Mouse (Mus musculus) C2C12 (cell line): Measurements from ENCODE around the gene Cldn6. TPM values are rescaled to one million over a fixed set of nuclear protein-coding genes. Genes with fewer than 3 reads are reported as not detected.

Source experiments
- H3K27me3 ChIP-seq: one replicate; pipeline ENCODE4 v1.6.1; 2011; ENCODE audit not compliant: control insufficient read depth, insufficient read depth, insufficient read length
- H3K36me3 ChIP-seq: one replicate; pipeline ENCODE4 v1.6.1; 2011; ENCODE audit not compliant: control insufficient read depth, insufficient read depth
- H3K4me3 ChIP-seq: one replicate; pipeline ENCODE4 v1.5.1; 2011; ENCODE audit warnings: mild to moderate bottlenecking, control low read depth; ENCODE audit not compliant: poor library complexity, insufficient read depth, severe bottlenecking
- H3K79me2 ChIP-seq: one replicate; pipeline ENCODE4 v1.6.1; 2011; ENCODE audit not compliant: control insufficient read depth, insufficient read depth
- H3K79me3 ChIP-seq: one replicate; pipeline ENCODE4 v1.6.1; 2011; ENCODE audit warnings: low read depth, control low read depth
- H3ac ChIP-seq: one replicate; pipeline ENCODE3; 2011; ENCODE audit warnings: low read depth; ENCODE audit not compliant: control insufficient read depth, insufficient read length
- CEBPB ChIP-seq: IDR thresholded peaks from one replicate; pipeline ENCODE4 v1.6.1; 2011; ENCODE audit warnings: low read depth, mild to moderate bottlenecking, control low read depth, moderate library complexity
- CTCF ChIP-seq: IDR thresholded peaks from one replicate; pipeline ENCODE4 v1.5.1; 2011; ENCODE audit not compliant: control insufficient read depth, insufficient read depth, insufficient read length
- FOSL1 ChIP-seq: IDR thresholded peaks from one replicate; pipeline ENCODE4 v1.8.0; 2011; ENCODE audit warnings: mild to moderate bottlenecking, low read length; ENCODE audit not compliant: poor library complexity, insufficient read depth, severe bottlenecking
- MAX ChIP-seq: IDR thresholded peaks from one replicate; pipeline ENCODE4 v1.6.1; 2011; ENCODE audit warnings: mild to moderate bottlenecking, control low read depth
- MYOD1 ChIP-seq: IDR thresholded peaks from one replicate; pipeline ENCODE4 v1.6.1; 2011; ENCODE audit warnings: low read depth; ENCODE audit not compliant: control insufficient read depth, insufficient read length
- MYOG ChIP-seq: IDR thresholded peaks from one replicate; pipeline ENCODE4 v1.6.1; 2011; ENCODE audit not compliant: control insufficient read depth, insufficient read length; ENCODE audit errors: extremely low read depth
- USF1 ChIP-seq: IDR thresholded peaks from one replicate; pipeline ENCODE4 v1.6.1; 2011; ENCODE audit warnings: low read depth, mild to moderate bottlenecking, control low read depth, moderate library complexity
- polyA plus RNA-seq: library from polyadenylated mRNA; unstranded; fragments of >200 nt; fragmentation: generic; extraction: Trizol; gene quantifications from one replicate; pipeline ENCODE4 v1.2.1, GENCODE M21; 2012; ENCODE audit warnings: missing spikeins

Gene Cldn6
- polyA plus RNA-seq, 1 experiment = not detected

GRCm38 (mm10) chr17:23676473-23677031, 2.5 kb upstream of the Cldn6 start:
- peaks cover 36% of the 10 kb centered on the region for H3K79me3 ChIP-seq
- TF ChIP-seq MAX (no peak), CTCF (no peak), MYOG (no peak), USF1 (no peak), CEBPB (no peak), FOSL1 (peak; percentile 34), MYOD1 (peak; percentile 49)
- H3K79me2 ChIP-seq = peaks cover 57% of the 10 kb centered on the region
- H3K36me3 ChIP-seq = peaks cover 42% of the 10 kb centered on the region
- peak overlapping the region; percentile 87 for H3K4me3 ChIP-seq
- no peaks in the 10 kb centered on the region for H3K27me3 ChIP-seq
- peak overlapping the region; percentile 95 for H3ac ChIP-seq

- no peaks in the 10 kb centered on the region for H3K27me3 ChIP-seq
- H3K4me3 ChIP-seq = peak within 1 kb of the TSS; percentile 87
- TF ChIP-seq CEBPB = no peak
- no peak for TF ChIP-seq MYOG
- TF ChIP-seq MYOD1 = no peak
- no peak for TF ChIP-seq USF1
- TF ChIP-seq CTCF = no peak
- no peak for TF ChIP-seq FOSL1
- no peak for TF ChIP-seq MAX
- peaks cover 30% of the 10 kb centered on the region for H3K79me3 ChIP-seq
- peak within 1 kb of the TSS; percentile 95 for H3ac ChIP-seq
- peaks cover 50% of the 10 kb centered on the region for H3K79me2 ChIP-seq
- H3K36me3 ChIP-seq = peaks cover 36% of the 10 kb centered on the region
These were observed 1.8 kb upstream of the Cldn6 start, which contains the start of gene Tnfrsf12a for GRCm38 (mm10) chr17:23677236-23677679. Gene Tnfrsf12a (minus strand): TSS chr17:23677468.

- no peaks in the 10 kb centered on the region for H3K27me3 ChIP-seq
- H3K36me3 ChIP-seq = peaks cover 9% of the 10 kb centered on the region
- TF ChIP-seq MYOG (no peak), MAX (no peak), MYOD1 (no peak)
- H3K79me2 ChIP-seq = peaks cover 19% of the 10 kb centered on the region
- no peak overlapping the region for H3K4me3 ChIP-seq
- H3ac ChIP-seq = no peak overlapping the region
- peaks cover 8% of the 10 kb centered on the region for H3K79me3 ChIP-seq
These were observed 1.3 kb downstream of the Cldn6 start for GRCm38 (mm10) chr17:23680336-23680735.

GRCm38 (mm10) chr17:23681086-23681485, 2.0 kb downstream of the Cldn6 start:
- Histone ChIP-seq H3K79me2 (peaks cover 12% of the 10 kb centered on the region), H3K79me3 (peaks cover 6% of the 10 kb centered on the region), H3K27me3 (no peaks in the 10 kb centered on the region), H3ac (no peak overlapping the region), H3K36me3 (peaks cover 3% of the 10 kb centered on the region), H3K4me3 (no peak overlapping the region)
- TF ChIP-seq MYOG (no peak), MAX (peak; percentile 67), CTCF (no peak), CEBPB (no peak), FOSL1 (peak; percentile 44), USF1 (no peak), MYOD1 (no peak)

- Histone ChIP-seq H3K4me3 (no peak overlapping the region), H3K27me3 (no peaks in the 10 kb centered on the region), H3K79me2 (peaks cover 2% of the 10 kb centered on the region), H3K79me3 (peaks cover under 1% of the 10 kb centered on the region), H3K36me3 (no peaks in the 10 kb centered on the region), H3ac (no peak overlapping the region)
- TF ChIP-seq MYOD1 (no peak), FOSL1 (no peak), CEBPB (no peak), CTCF (no peak), MYOG (no peak), MAX (no peak), USF1 (no peak)
These were observed 3.0 kb downstream of the Cldn6 start for GRCm38 (mm10) chr17:23682092-23682491.

- Histone ChIP-seq H3K79me2 (no peaks in the 10 kb centered on the region), H3K36me3 (no peaks in the 10 kb centered on the region), H3K4me3 (no peak overlapping the region), H3K27me3 (no peaks in the 10 kb centered on the region), H3ac (no peak overlapping the region), H3K79me3 (no peaks in the 10 kb centered on the region)
- no peak for TF ChIP-seq CTCF
- no peak for TF ChIP-seq MYOD1
These were observed 3.5 kb downstream of the Cldn6 start for GRCm38 (mm10) chr17:23682530-23682929.
